Mouse (Mus musculus) urinary bladder, adult 2 months (tissue): ENCODE measurements around the gene Lgr5. TPM values are rescaled to one million over a fixed set of nuclear protein-coding genes. Genes with fewer than 3 reads are reported as not detected.

Experiments
- DNase-seq: peaks from one replicate; pipeline ENCODE4 v3.0.0; 2022; ENCODE audit warnings: low spot score
- polyA plus RNA-seq: library from polyadenylated mRNA; depleted of rRNA; stranded (reverse); fragments of >200 nt; gene quantifications from 2 replicates; pipeline ENCODE4 v1.2.3, GENCODE M21; 2012; rRNA removed

Lgr5 gene
- polyA plus RNA-seq, 1 experiment, result 3.1 TPM

- no peak for DNase-seq
Measured at GRCm38 (mm10) chr10:115437286-115437685, 150.3 kb downstream of the Lgr5 start.

- DNase-seq, result no peak
Measured at GRCm38 (mm10) chr10:115425351-115425750, 162.2 kb downstream of the Lgr5 start.

- DNase-seq, result no peak
Measured at GRCm38 (mm10) chr10:115421976-115422375, 165.6 kb downstream of the Lgr5 start.

GRCm38 (mm10) chr10:115414056-115414455 is 173.5 kb downstream of the Lgr5 start:
- DNase-seq, result no peak

GRCm38 (mm10) chr10:115413496-115413895 is 174.1 kb downstream of the Lgr5 start:
- DNase-seq, result no peak

GRCm38 (mm10) chr10:115406393-115406792 is 181.2 kb downstream of the Lgr5 start:
- DNase-seq, result peak; percentile 21

Other genes starting within 250 kb of the Lgr5 start
- gene Tmem19, start 225.3 kb downstream of the Lgr5 start, polyA plus RNA-seq, result 18.8 and 19.4 TPM in 2 replicates
- gene Thap2, start 203.3 kb downstream of the Lgr5 start, polyA plus RNA-seq, result 9.9 and 11.1 TPM in 2 replicates
- gene Zfc3h1, start 202.8 kb downstream of the Lgr5 start, polyA plus RNA-seq, result 82.9 and 116 TPM in 2 replicates
- gene A930009A15Rik, start 17.8 kb downstream of the Lgr5 start, polyA plus RNA-seq, result not detected in 2 replicates
- 113 and 130 TPM in 2 replicates for gene Tspan8, start 229.1 kb upstream of the Lgr5 start, polyA plus RNA-seq